Mouse (Mus musculus) forebrain, embryonic 13.5 days (tissue): ENCODE measurements around the gene Cchcr1. TPM values are rescaled to one million over a fixed set of nuclear protein-coding genes. Genes with fewer than 3 reads are reported as not detected.

Source experiments
- ATAC-seq: fragments of 200-750 bp; cut with Nextera tagmentation; 2 replicates; pipeline ENCODE4 v1.8.0; 2017
- H3K27ac ChIP-seq: fragments of 300-500 bp; sonication (generic); 2 replicates; pipeline ENCODE4 v1.5.1; 2015; ENCODE audit warnings: inconsistent platforms, mild to moderate bottlenecking, moderate library complexity
- H3K27me3 ChIP-seq: fragments of 300-500 bp; sonication (generic); 2 replicates; pipeline ENCODE4 v1.6.1; 2015; ENCODE audit warnings: mild to moderate bottlenecking, inconsistent platforms
- H3K36me3 ChIP-seq: fragments of 300-500 bp; sonication (generic); 2 replicates; pipeline ENCODE4 v1.6.1; 2015; ENCODE audit warnings: mild to moderate bottlenecking, inconsistent platforms; ENCODE audit not compliant: poor library complexity, severe bottlenecking
- H3K4me1 ChIP-seq: fragments of 300-500 bp; sonication (generic); 2 replicates; pipeline ENCODE4 v1.6.1; 2015; ENCODE audit warnings: inconsistent platforms
- H3K4me2 ChIP-seq: fragments of 300-500 bp; sonication (generic); 2 replicates; pipeline ENCODE4 v1.6.1; 2015; ENCODE audit warnings: inconsistent platforms, mild to moderate bottlenecking, moderate library complexity
- H3K4me3 ChIP-seq: fragments of 300-500 bp; sonication (generic); 2 replicates; pipeline ENCODE4 v1.5.1; 2015; ENCODE audit warnings: mild to moderate bottlenecking, inconsistent platforms
- H3K9ac ChIP-seq: fragments of 300-500 bp; sonication (generic); 2 replicates; pipeline ENCODE4 v1.6.1; 2015; ENCODE audit warnings: mild to moderate bottlenecking, inconsistent platforms
- H3K9me3 ChIP-seq: fragments of 300-500 bp; sonication (generic); replicated peaks from 2 replicates; pipeline ENCODE4 v1.6.1; 2016; ENCODE audit warnings: inconsistent platforms
- WGBS: fragments of 180-500 bp; shearing (Covaris S2); methylation state at CpG from one replicate; pipeline ENCODE4 v1.1.7; 2015; 5-methylcytosine and 5-hydroxymethylcytosine counted together
- polyA plus RNA-seq: library from polyadenylated mRNA; unstranded; fragments of >200 nt; fragmentation: Nextera tagmentation; extraction: Ambion mirVana; gene quantifications from 2 replicates; pipeline ENCODE4 v1.2.1, GENCODE M21; 2015

Gene Cchcr1
- polyA plus RNA-seq, 1 experiment from 2014 or later = 11.7 TPM

- Histone ChIP-seq H3K4me1 (peaks cover 10% of the 10 kb centered on the region), H3K27ac (no peak within 1 kb of the TSS), H3K9ac (no peak within 1 kb of the TSS), H3K4me3 (no peak within 1 kb of the TSS), H3K4me2 (no peak within 1 kb of the TSS), H3K27me3 (peaks cover 17% of the 10 kb centered on the region), H3K36me3 (no peaks in the 10 kb centered on the region), H3K9me3 (no peaks in the 10 kb centered on the region)
- 61% methylated on average over 3 of the region's 3 CpGs for WGBS
- ATAC-seq = no peak
Observed at GRCm38 (mm10) chr17:35567150-35567549, 50.2 kb downstream of the Cchcr1 start, which contains the start of gene 2300002M23Rik. TSS of gene 2300002M23Rik (plus strand) at chr17:35567450.

GRCm38 (mm10) chr17:35567767-35568166, 50.9 kb downstream of the Cchcr1 start:
- peaks cover 17% of the 10 kb centered on the region for H3K27me3 ChIP-seq
- H3K36me3 ChIP-seq = no peaks in the 10 kb centered on the region
- no peak overlapping the region for H3K9ac ChIP-seq
- no peak for ATAC-seq
- no peak overlapping the region for H3K4me3 ChIP-seq
- H3K27ac ChIP-seq = no peak overlapping the region
- H3K9me3 ChIP-seq = no peaks in the 10 kb centered on the region
- WGBS = 18% methylated on average over 9 of the region's 9 CpGs
- peaks cover 10% of the 10 kb centered on the region for H3K4me1 ChIP-seq
- no peak overlapping the region for H3K4me2 ChIP-seq

- Histone ChIP-seq H3K4me2 (peak overlapping the region; percentile 60), H3K27me3 (peaks cover 17% of the 10 kb centered on the region), H3K36me3 (no peaks in the 10 kb centered on the region), H3K9me3 (no peaks in the 10 kb centered on the region), H3K4me1 (peaks cover 10% of the 10 kb centered on the region), H3K27ac (no peak overlapping the region), H3K9ac (peak overlapping the region; percentile 41), H3K4me3 (peak overlapping the region; percentile 34)
- peak; percentile 77 for ATAC-seq
- WGBS = 3% methylated on average over 28 of the region's 28 CpGs
Observed at GRCm38 (mm10) chr17:35569091-35569944, 52.4 kb downstream of the Cchcr1 start.

GRCm38 (mm10) chr17:35570836-35571235, 53.9 kb downstream of the Cchcr1 start:
- H3K9ac ChIP-seq = no peak overlapping the region
- peaks cover 10% of the 10 kb centered on the region for H3K4me1 ChIP-seq
- H3K36me3 ChIP-seq = no peaks in the 10 kb centered on the region
- H3K27me3 ChIP-seq = peaks cover 17% of the 10 kb centered on the region
- H3K9me3 ChIP-seq = no peaks in the 10 kb centered on the region
- 77% methylated on average over 14 of the region's 14 CpGs for WGBS
- no peak for ATAC-seq
- H3K4me2 ChIP-seq = no peak overlapping the region
- H3K27ac ChIP-seq = no peak overlapping the region
- no peak overlapping the region for H3K4me3 ChIP-seq

GRCm38 (mm10) chr17:35571477-35571876, 54.6 kb downstream of the Cchcr1 start:
- no peak overlapping the region for H3K4me2 ChIP-seq
- H3K9me3 ChIP-seq = no peaks in the 10 kb centered on the region
- no peaks in the 10 kb centered on the region for H3K36me3 ChIP-seq
- H3K27ac ChIP-seq = no peak overlapping the region
- no peak overlapping the region for H3K4me3 ChIP-seq
- 96% methylated on average over 7 of the region's 7 CpGs for WGBS
- peaks cover 17% of the 10 kb centered on the region for H3K27me3 ChIP-seq
- ATAC-seq = no peak
- H3K4me1 ChIP-seq = peaks cover 10% of the 10 kb centered on the region
- H3K9ac ChIP-seq = no peak overlapping the region

GRCm38 (mm10) chr17:35578211-35578610, 61.3 kb downstream of the Cchcr1 start:
- WGBS = 19% methylated on average over 6 of the region's 6 CpGs
- H3K27me3 ChIP-seq = no peaks in the 10 kb centered on the region
- H3K27ac ChIP-seq = no peak overlapping the region
- no peaks in the 10 kb centered on the region; the same call in 1 of the 2 replicates for H3K9me3 ChIP-seq
- no peak overlapping the region for H3K4me2 ChIP-seq
- no peak overlapping the region for H3K9ac ChIP-seq
- no peaks in the 10 kb centered on the region for H3K4me1 ChIP-seq
- ATAC-seq = no peak
- H3K4me3 ChIP-seq = no peak overlapping the region
- no peaks in the 10 kb centered on the region for H3K36me3 ChIP-seq

Other genes starting within 250 kb of the Cchcr1 start
- gene H2-Q1, start 196.7 kb upstream of the Cchcr1 start, polyA plus RNA-seq = not detected in 2 replicates
- 0.14 and 0.15 TPM in 2 replicates for gene H2-Q2, start 174.9 kb upstream of the Cchcr1 start, polyA plus RNA-seq
- 0.89 and 1.2 TPM in 2 replicates for gene H2-Q4, start 137.5 kb upstream of the Cchcr1 start, polyA plus RNA-seq
- 0.22 and 0.43 TPM in 2 replicates for gene H2-Q6, start 92.2 kb upstream of the Cchcr1 start, polyA plus RNA-seq
- gene H2-Q7, start 77.9 kb upstream of the Cchcr1 start, polyA plus RNA-seq = 2.1 and 2.5 TPM in 2 replicates
- 0.55 TPM in 1 of 2 replicates, not detected in the other for gene H2-Q10, start 47.0 kb upstream of the Cchcr1 start, polyA plus RNA-seq
- not detected in 2 replicates for gene Pou5f1, start 11.1 kb upstream of the Cchcr1 start, polyA plus RNA-seq
- gene Tcf19, start 276 bp upstream of the Cchcr1 start, polyA plus RNA-seq = 54.4 and 55.5 TPM in 2 replicates
- 1.4 and 2.1 TPM in 2 replicates for gene Psors1c2, start 16.1 kb downstream of the Cchcr1 start, polyA plus RNA-seq
- gene Cdsn, start 35.0 kb downstream of the Cchcr1 start, polyA plus RNA-seq = not detected in 2 replicates
- not detected in 2 replicates for gene 2300002M23Rik, start 50.4 kb downstream of the Cchcr1 start, polyA plus RNA-seq
- not detected in 2 replicates for gene Sfta2, start 84.4 kb downstream of the Cchcr1 start, polyA plus RNA-seq
- not detected in 2 replicates for gene Gm9573, start 109.5 kb downstream of the Cchcr1 start, polyA plus RNA-seq
- 0.06 TPM in 1 of 2 replicates, not detected in the other for gene Mucl3, start 126.6 kb downstream of the Cchcr1 start, polyA plus RNA-seq
- gene Vars2, start 150.5 kb downstream of the Cchcr1 start, polyA plus RNA-seq = 12.7 and 17.0 TPM in 2 replicates
- gene Gtf2h4, start 156.6 kb downstream of the Cchcr1 start, polyA plus RNA-seq = 36.3 and 42.6 TPM in 2 replicates
- gene Ddr1, start 187.5 kb downstream of the Cchcr1 start, polyA plus RNA-seq = 153 and 169 TPM in 2 replicates